Mouse (Mus musculus): Measurements from ENCODE around the gene Epb41. TPM values are rescaled to one million over a fixed set of nuclear protein-coding genes. Genes with fewer than 3 reads are reported as not detected.
A peak's percentile ranks its signal among the peaks of the same experiment; 100 is the strongest.

Epb41 gene
- total RNA-seq (2018; cell fraction: chromatin; rRNA removed): 100 to 1,000 TPM in 19 of 26 experiments, 10 to 100 TPM in 7; 15.5 to 258 (median 152) TPM
- 10 to 100 TPM; 43.0 to 71.9 (median 59.2) TPM for total RNA-seq (2018; cell fraction: cytosol; rRNA removed)
- 100 to 1,000 TPM in 7 of 26 experiments, 10 to 100 TPM in 19; 20.4 to 144 (median 81.0) TPM for total RNA-seq (2018; cell fraction: nucleus; rRNA removed)
- 45.7 to 91.9 TPM (median 56.7 TPM) in 3 replicates for polyA plus RNA-seq (2018)

- peaks cover 43% of the 10 kb centered on the region for H3K79me2 ChIP-seq (ENCODE audit: inconsistent target)
- H3K27ac ChIP-seq: peak within 1 kb of the TSS; percentile 79
- 2% methylated on average over 44 of the region's 47 CpGs for WGBS (ENCODE audit: missing documents)
Measured at GRCm38 (mm10) chr4:132074933-132075769, at the start of gene Epb41. Gene Epb41, minus strand, starts transcription at chr4:132075321.

GRCm38 (mm10) chr4:132123166-132123565 is 48.0 kb upstream of the Epb41 start:
- 91% methylated on average over 1 of the region's 1 CpGs for WGBS (ENCODE audit: missing documents)
- Histone ChIP-seq H3K36me3 (ENCODE audit: inconsistent target) (no peaks in the 10 kb centered on the region), H3K27ac (no peak overlapping the region), H3K4me3 (ENCODE audit: inconsistent target) (no peak overlapping the region), H3K79me2 (ENCODE audit: inconsistent target) (no peaks in the 10 kb centered on the region)

More at GRCm38 (mm10) chr4:132074933-132075769, at the start of gene Epb41:
- Histone ChIP-seq H3K36me3 (ENCODE audit: inconsistent target) (peaks cover 4% of the 10 kb centered on the region; the same call in 1 of the 2 replicates), H3K4me3 (ENCODE audit: inconsistent target) (peak within 1 kb of the TSS; percentile 84)

- H3K36me3 ChIP-seq (ENCODE audit: inconsistent target): no peaks in the 10 kb centered on the region
- H3K4me3 ChIP-seq (ENCODE audit: inconsistent target): no peak overlapping the region
- 80% methylated on average over 4 of the region's 5 CpGs for WGBS (ENCODE audit: missing documents)
- H3K27ac ChIP-seq: no peak overlapping the region
- H3K79me2 ChIP-seq (ENCODE audit: inconsistent target): no peaks in the 10 kb centered on the region
Measured at GRCm38 (mm10) chr4:132121674-132122073, 46.6 kb upstream of the Epb41 start.

- Histone ChIP-seq H3K36me3 (ENCODE audit: inconsistent target) (no peaks in the 10 kb centered on the region), H3K4me3 (ENCODE audit: inconsistent target) (no peak overlapping the region), H3K79me2 (ENCODE audit: inconsistent target) (no peaks in the 10 kb centered on the region), H3K27ac (no peak overlapping the region)
- WGBS (ENCODE audit: missing documents): 78% methylated on average over 9 of the region's 9 CpGs
Measured at GRCm38 (mm10) chr4:132119566-132119965, 44.4 kb upstream of the Epb41 start.

GRCm38 (mm10) chr4:132116315-132116714 is 41.2 kb upstream of the Epb41 start:
- no peaks in the 10 kb centered on the region for H3K36me3 ChIP-seq (ENCODE audit: inconsistent target)
- H3K27ac ChIP-seq: no peak overlapping the region
- no peaks in the 10 kb centered on the region for H3K79me2 ChIP-seq (ENCODE audit: inconsistent target)
- 90% methylated on average over 4 of the region's 4 CpGs for WGBS (ENCODE audit: missing documents)
- no peak overlapping the region for H3K4me3 ChIP-seq (ENCODE audit: inconsistent target)

- WGBS (ENCODE audit: missing documents): 43% methylated on average over 53 of the region's 53 CpGs
- H3K36me3 ChIP-seq (ENCODE audit: inconsistent target): no peaks in the 10 kb centered on the region
- no peak overlapping the region for H3K4me3 ChIP-seq (ENCODE audit: inconsistent target)
- H3K79me2 ChIP-seq (ENCODE audit: inconsistent target): no peaks in the 10 kb centered on the region
- H3K27ac ChIP-seq: no peak overlapping the region
Measured at GRCm38 (mm10) chr4:132113411-132114095, 38.4 kb upstream of the Epb41 start.

- 78% methylated on average over 4 of the region's 4 CpGs for WGBS (ENCODE audit: missing documents)
- no peaks in the 10 kb centered on the region for H3K79me2 ChIP-seq (ENCODE audit: inconsistent target)
- H3K36me3 ChIP-seq (ENCODE audit: inconsistent target): no peaks in the 10 kb centered on the region
- no peak overlapping the region for H3K27ac ChIP-seq
- H3K4me3 ChIP-seq (ENCODE audit: inconsistent target): no peak overlapping the region
Measured at GRCm38 (mm10) chr4:132111227-132111626, 36.1 kb upstream of the Epb41 start.

GRCm38 (mm10) chr4:132108221-132108620 is 33.1 kb upstream of the Epb41 start:
- H3K4me3 ChIP-seq (ENCODE audit: inconsistent target): no peak overlapping the region
- H3K79me2 ChIP-seq (ENCODE audit: inconsistent target): no peaks in the 10 kb centered on the region
- H3K36me3 ChIP-seq (ENCODE audit: inconsistent target): no peaks in the 10 kb centered on the region
- no peak overlapping the region for H3K27ac ChIP-seq
- 95% methylated on average over 7 of the region's 7 CpGs for WGBS (ENCODE audit: missing documents)

- WGBS (ENCODE audit: missing documents): 39% methylated on average over 3 of the region's 3 CpGs
Measured at GRCm38 (mm10) chr4:132101152-132101551, 26.0 kb upstream of the Epb41 start.

GRCm38 (mm10) chr4:132099548-132099947 is 24.4 kb upstream of the Epb41 start:
- Histone ChIP-seq H3K27ac (no peak overlapping the region), H3K36me3 (ENCODE audit: inconsistent target) (no peaks in the 10 kb centered on the region), H3K79me2 (ENCODE audit: inconsistent target) (no peaks in the 10 kb centered on the region), H3K4me3 (ENCODE audit: inconsistent target) (no peak overlapping the region)
- WGBS (ENCODE audit: missing documents): 99% methylated on average over 4 of the region's 5 CpGs

More at GRCm38 (mm10) chr4:132101152-132101551, 26.0 kb upstream of the Epb41 start:
- no peak overlapping the region for H3K4me3 ChIP-seq (ENCODE audit: inconsistent target)
- H3K79me2 ChIP-seq (ENCODE audit: inconsistent target): no peaks in the 10 kb centered on the region
- H3K27ac ChIP-seq: no peak overlapping the region
- no peaks in the 10 kb centered on the region for H3K36me3 ChIP-seq (ENCODE audit: inconsistent target)

GRCm38 (mm10) chr4:132095043-132095442 is 19.9 kb upstream of the Epb41 start:
- no peak overlapping the region for H3K27ac ChIP-seq
- no peaks in the 10 kb centered on the region for H3K36me3 ChIP-seq (ENCODE audit: inconsistent target)
- H3K4me3 ChIP-seq (ENCODE audit: inconsistent target): no peak overlapping the region
- WGBS (ENCODE audit: missing documents): 90% methylated on average over 7 of the region's 7 CpGs
- H3K79me2 ChIP-seq (ENCODE audit: inconsistent target): no peaks in the 10 kb centered on the region

GRCm38 (mm10) chr4:132093928-132094327 is 18.8 kb upstream of the Epb41 start:
- H3K36me3 ChIP-seq (ENCODE audit: inconsistent target): no peaks in the 10 kb centered on the region
- no peak overlapping the region for H3K27ac ChIP-seq
- 88% methylated on average over 5 of the region's 5 CpGs for WGBS (ENCODE audit: missing documents)
- H3K4me3 ChIP-seq (ENCODE audit: inconsistent target): no peak overlapping the region
- no peaks in the 10 kb centered on the region for H3K79me2 ChIP-seq (ENCODE audit: inconsistent target)

- 88% methylated on average over 6 of the region's 6 CpGs for WGBS (ENCODE audit: missing documents)
- Histone ChIP-seq H3K36me3 (ENCODE audit: inconsistent target) (no peaks in the 10 kb centered on the region), H3K27ac (no peak overlapping the region), H3K79me2 (ENCODE audit: inconsistent target) (no peaks in the 10 kb centered on the region), H3K4me3 (ENCODE audit: inconsistent target) (no peak overlapping the region)
Measured at GRCm38 (mm10) chr4:132093136-132093535, 18.0 kb upstream of the Epb41 start.

GRCm38 (mm10) chr4:132088921-132089320 is 13.8 kb upstream of the Epb41 start:
- Histone ChIP-seq H3K79me2 (ENCODE audit: inconsistent target) (no peaks in the 10 kb centered on the region), H3K4me3 (ENCODE audit: inconsistent target) (no peak overlapping the region), H3K27ac (no peak overlapping the region), H3K36me3 (ENCODE audit: inconsistent target) (no peaks in the 10 kb centered on the region)
- WGBS (ENCODE audit: missing documents): 15% methylated on average over 7 of the region's 7 CpGs

GRCm38 (mm10) chr4:132085114-132085513 is 10.0 kb upstream of the Epb41 start:
- no peaks in the 10 kb centered on the region for H3K79me2 ChIP-seq (ENCODE audit: inconsistent target)
- H3K27ac ChIP-seq: no peak overlapping the region
- 29% methylated on average over 7 of the region's 7 CpGs for WGBS (ENCODE audit: missing documents)
- no peak overlapping the region for H3K4me3 ChIP-seq (ENCODE audit: inconsistent target)
- H3K36me3 ChIP-seq (ENCODE audit: inconsistent target): no peaks in the 10 kb centered on the region
